Mouse (Mus musculus) bone marrow, adult 2 months (tissue): ENCODE measurements around the gene Agbl4. TPM values are rescaled to one million over a fixed set of nuclear protein-coding genes. Genes with fewer than 3 reads are reported as not detected.
"Not testable (repeated sequence)": the region's sequence is repeated elsewhere in the genome, so short reads cannot be mapped to it uniquely, and the experiment has no call there.

Experiments
- H3K27ac ChIP-seq: fragments of 200-500 bp; 2 replicates; pipeline ENCODE4 v1.5.1; 2012; ENCODE audit warnings: low read depth, mild to moderate bottlenecking, control low read depth, inconsistent platforms, low read length; ENCODE audit not compliant: control insufficient read depth, poor library complexity, insufficient read depth
- H3K4me1 ChIP-seq: fragments of 200-500 bp; 2 replicates; pipeline ENCODE4 v1.6.1; 2011; ENCODE audit warnings: low read length; ENCODE audit not compliant: control insufficient read depth, insufficient read depth
- H3K4me3 ChIP-seq: fragments of 200-500 bp; replicated peaks from 2 replicates; pipeline ENCODE3; 2011; ENCODE audit warnings: mild to moderate bottlenecking, low read depth, low read length, control low read depth; ENCODE audit not compliant: control insufficient read depth
- CTCF ChIP-seq: fragments of 200-500 bp; IDR thresholded peaks from 2 replicates; pipeline ENCODE4 v1.5.1; 2011; ENCODE audit warnings: low read length, control low read depth; ENCODE audit not compliant: control insufficient read depth, insufficient read depth
- POLR2A ChIP-seq: fragments of 200-500 bp; IDR thresholded peaks from 2 replicates; pipeline ENCODE4 v1.6.1; 2011; ENCODE audit warnings: low read depth, mild to moderate bottlenecking, control low read depth, low read length, borderline replicate concordance; ENCODE audit not compliant: control insufficient read depth
- WGBS: fragments of 180-500 bp; shearing (Covaris S2); methylation state at CpG from one replicate; pipeline ENCODE4 v1.1.7; 2018; 5-methylcytosine and 5-hydroxymethylcytosine counted together
- polyA plus RNA-seq: library from polyadenylated mRNA; stranded (reverse); fragments of >200 nt; gene quantifications from 2 replicates; pipeline ENCODE4 v1.2.4, GENCODE M21; 2011; ENCODE audit warnings: low replicate concordance; ENCODE audit not compliant: missing spikeins, insufficient read depth, insufficient read length

Agbl4 gene
- polyA plus RNA-seq, 1 experiment: not detected

GRCm38 (mm10) chr4:111136217-111137147 lies 739.0 kb downstream of the Agbl4 start:
- Histone ChIP-seq H3K27ac (no peak overlapping the region), H3K4me3 (no peak overlapping the region), H3K4me1 (no peaks in the 10 kb centered on the region)
- 53% methylated on average over 3 of the region's 3 CpGs for WGBS
- TF ChIP-seq POLR2A (no peak), CTCF (no peak)

- TF ChIP-seq CTCF (no peak), POLR2A (no peak)
- H3K4me1 ChIP-seq: no peaks in the 10 kb centered on the region
- WGBS: 78% methylated on average over 1 of the region's 1 CpGs
- H3K4me3 ChIP-seq: no peak overlapping the region
- no peak overlapping the region for H3K27ac ChIP-seq
Observed at GRCm38 (mm10) chr4:111147748-111148147, 750.3 kb downstream of the Agbl4 start.

GRCm38 (mm10) chr4:111155859-111156258 lies 758.4 kb downstream of the Agbl4 start:
- H3K27ac ChIP-seq: no peak overlapping the region
- WGBS: 50% methylated on average over 1 of the region's 1 CpGs

GRCm38 (mm10) chr4:111181478-111181877 lies 784.0 kb downstream of the Agbl4 start:
- no peak for TF ChIP-seq POLR2A
- TF ChIP-seq CTCF: no peak
- H3K4me1 ChIP-seq: no peaks in the 10 kb centered on the region
- 82% methylated on average over 2 of the region's 2 CpGs for WGBS
- H3K27ac ChIP-seq: no peak overlapping the region
- H3K4me3 ChIP-seq: no peak overlapping the region

More at GRCm38 (mm10) chr4:111155859-111156258, 758.4 kb downstream of the Agbl4 start:
- TF ChIP-seq CTCF (no peak), POLR2A (no peak)
- H3K4me1 ChIP-seq: no peaks in the 10 kb centered on the region
- H3K4me3 ChIP-seq: no peak overlapping the region

GRCm38 (mm10) chr4:111200100-111200499 lies 802.6 kb downstream of the Agbl4 start:
- Histone ChIP-seq H3K4me1 (no peaks in the 10 kb centered on the region), H3K27ac (no peak overlapping the region), H3K4me3 (no peak overlapping the region)
- TF ChIP-seq POLR2A (no peak), CTCF (no peak)
- 64% methylated on average over 2 of the region's 2 CpGs for WGBS

GRCm38 (mm10) chr4:111215191-111215762 lies 817.8 kb downstream of the Agbl4 start:
- H3K4me3 ChIP-seq: no peak overlapping the region
- WGBS: 55% methylated on average over 3 of the region's 3 CpGs

GRCm38 (mm10) chr4:111219030-111219429 lies 821.6 kb downstream of the Agbl4 start:
- 40% methylated on average over 1 of the region's 1 CpGs for WGBS
- H3K4me3 ChIP-seq, H3K4me1 ChIP-seq, H3K27ac ChIP-seq: not testable (repeated sequence)

More at GRCm38 (mm10) chr4:111215191-111215762, 817.8 kb downstream of the Agbl4 start:
- no peak for TF ChIP-seq CTCF
- no peak for TF ChIP-seq POLR2A
- Histone ChIP-seq H3K4me1 (no peaks in the 10 kb centered on the region), H3K27ac (no peak overlapping the region)

GRCm38 (mm10) chr4:111219543-111219942 lies 822.1 kb downstream of the Agbl4 start:
- H3K4me3 ChIP-seq, H3K4me1 ChIP-seq, H3K27ac ChIP-seq: not testable (repeated sequence)
- 86% methylated on average over 9 of the region's 9 CpGs for WGBS

GRCm38 (mm10) chr4:111233849-111234248 lies 836.4 kb downstream of the Agbl4 start:
- Histone ChIP-seq H3K4me1 (no peaks in the 10 kb centered on the region), H3K4me3 (no peak overlapping the region), H3K27ac (no peak overlapping the region)
- 68% methylated on average over 1 of the region's 1 CpGs for WGBS
- TF ChIP-seq POLR2A: no peak
- no peak for TF ChIP-seq CTCF
